30 mouse cellular contexts compared by ENCODE assay signal in the genomic region with DNA sequence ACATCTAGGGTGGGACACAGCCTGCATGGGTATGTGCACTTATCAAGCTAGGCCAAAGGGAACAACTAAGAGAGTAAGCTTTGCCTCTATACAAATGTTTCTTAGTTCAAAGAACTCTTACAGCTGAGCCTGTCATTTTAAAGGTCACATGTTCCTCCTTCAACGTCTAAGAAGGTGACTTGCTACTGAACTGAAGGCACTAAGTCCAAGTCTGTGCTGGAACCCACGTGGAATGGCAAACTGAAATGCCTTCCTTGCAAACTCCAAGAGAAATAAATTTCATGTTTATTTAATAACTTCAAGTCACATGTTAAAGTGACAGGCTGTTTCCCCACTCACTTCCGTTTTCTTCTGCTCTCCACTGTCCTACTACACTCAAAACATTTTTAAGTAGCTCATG. TPM values are rescaled to one million over a fixed set of nuclear protein-coding genes. Genes with fewer than 3 reads are reported as not detected.
"Had no signal": no experiment of that assay in that cellular context is flagged by ENCODE, and none has a peak within 500 bp of the region (broad histone marks: within the 10 kb centered on the region; RNA-seq: fewer than 3 reads in every experiment).

No protein-coding gene starts in this region.

- H3K4me1 ChIP-seq: heart, embryonic 13.5 days; heart, embryonic 15.5 days; hindbrain, embryonic 13.5 days; hindbrain, embryonic 15.5 days; limb, embryonic 13.5 days; limb, embryonic 15.5 days; liver, embryonic 12.5 days had no signal

- ATAC-seq: hindbrain, postnatal 0 days; intestine, embryonic 16.5 days; liver, embryonic 12.5 days had no signal

- H3K9ac ChIP-seq: heart, embryonic 13.5 days; heart, embryonic 15.5 days; hindbrain, embryonic 13.5 days; hindbrain, embryonic 15.5 days; limb, embryonic 13.5 days; limb, embryonic 15.5 days; liver, embryonic 12.5 days; liver, embryonic 14.5 days had no signal

- H3K4me3 ChIP-seq: heart, adult 2 months; heart, embryonic 13.5 days; heart, embryonic 15.5 days; hindbrain, embryonic 13.5 days; hindbrain, embryonic 15.5 days; limb, embryonic 13.5 days; limb, embryonic 15.5 days; liver, embryonic 12.5 days had no signal

- H3K36me3 ChIP-seq: heart, embryonic 13.5 days; heart, embryonic 15.5 days; hindbrain, embryonic 13.5 days; hindbrain, embryonic 15.5 days; limb, embryonic 13.5 days; limb, embryonic 15.5 days; liver, embryonic 12.5 days had no signal

- H3K4me2 ChIP-seq: heart, embryonic 11.5 days; heart, embryonic 13.5 days; heart, embryonic 15.5 days; hindbrain, embryonic 13.5 days; hindbrain, embryonic 15.5 days; limb, embryonic 13.5 days; limb, embryonic 15.5 days; liver, embryonic 12.5 days had no signal

- H3K27me3 ChIP-seq: heart, embryonic 15.5 days; hindbrain, embryonic 13.5 days; hindbrain, embryonic 15.5 days; limb, embryonic 13.5 days; limb, embryonic 15.5 days had no signal

- H3K27ac ChIP-seq: heart, adult 2 months; heart, embryonic 13.5 days; heart, embryonic 15.5 days; hindbrain, embryonic 13.5 days; hindbrain, embryonic 15.5 days; hindbrain, postnatal 0 days; limb, embryonic 13.5 days; limb, embryonic 15.5 days; liver, embryonic 12.5 days; liver, embryonic 14.5 days had no signal

- DNase-seq: gastrocnemius, postnatal 14 days; heart, adult 11 months; heart, adult 2 months; heart, postnatal 14 days; heart, postnatal 36 days; kidney, postnatal 14 days; layer of hippocampus, adult 9-11 months; layer of hippocampus, postnatal 36 days; left cerebral cortex, postnatal 4 days had no signal

- H3K9me3 ChIP-seq: heart, embryonic 13.5 days; heart, embryonic 15.5 days; hindbrain, embryonic 13.5 days; hindbrain, embryonic 15.5 days; limb, embryonic 13.5 days; limb, embryonic 15.5 days; liver, embryonic 12.5 days had no signal

RNA-seq across cellular contexts. Expression of gene Mas1, which starts 10.5 kb away (rescaled TPM):
- total RNA-seq: hematopoietic stem cell, adult 5-6 weeks had no signal
- polyA plus RNA-seq: hindbrain, embryonic 15.5 days; large intestine, adult 2 months had no signal

RNA-seq across cellular contexts. Expression of gene Mrgprh, which starts 18.4 kb away (rescaled TPM):
- total RNA-seq: hematopoietic stem cell, adult 5-6 weeks; hindbrain, postnatal 0 days; layer of hippocampus, adult 18-20 months; layer of hippocampus, postnatal 14 days; layer of hippocampus, postnatal 36 days; left cerebral cortex, adult 18-20 months; left cerebral cortex, postnatal 4 days had no signal
- polyA plus RNA-seq: heart, embryonic 13.5 days; hindbrain, embryonic 11.5 days; hindbrain, embryonic 13.5 days; hindbrain, embryonic 15.5 days; hindbrain, postnatal 0 days; intestine, embryonic 14.5 days; intestine, embryonic 16.5 days; kidney, embryonic 14.5 days; kidney, embryonic 16.5 days; limb, embryonic 11.5 days; liver, embryonic 12.5 days; liver, embryonic 14.5 days had no signal

RNA-seq across cellular contexts. Expression of gene Pnldc1, which starts 52.6 kb away (rescaled TPM):
- total RNA-seq: hematopoietic stem cell, adult 5-6 weeks had no signal
